Mouse (Mus musculus) limb, embryonic 13.5 days (tissue): ENCODE measurements around the gene Sbf2. TPM values are rescaled to one million over a fixed set of nuclear protein-coding genes. Genes with fewer than 3 reads are reported as not detected.
"Not testable (repeated sequence)": the region's sequence is repeated elsewhere in the genome, so short reads cannot be mapped to it uniquely, and the experiment has no call there.

Experiments
- ATAC-seq: fragments of 200-750 bp; cut with Nextera tagmentation; 2 replicates; pipeline ENCODE4 v1.8.0; 2017; ENCODE audit warnings: low read depth, moderate number of reproducible peaks, moderate TSS enrichment; ENCODE audit not compliant: low FRiP score
- H3K27ac ChIP-seq: fragments of 300-500 bp; sonication (generic); 2 replicates; pipeline ENCODE4 v1.5.1; 2015; ENCODE audit warnings: inconsistent platforms, mild to moderate bottlenecking, moderate library complexity
- H3K27me3 ChIP-seq: fragments of 300-500 bp; sonication (generic); 2 replicates; pipeline ENCODE4 v1.6.1; 2015; ENCODE audit warnings: mild to moderate bottlenecking, inconsistent platforms
- H3K36me3 ChIP-seq: fragments of 300-500 bp; sonication (generic); 2 replicates; pipeline ENCODE4 v1.6.1; 2015; ENCODE audit warnings: inconsistent platforms, mild to moderate bottlenecking, moderate library complexity
- H3K4me1 ChIP-seq: fragments of 300-500 bp; sonication (generic); 2 replicates; pipeline ENCODE4 v1.6.1; 2015; ENCODE audit warnings: inconsistent platforms
- H3K4me2 ChIP-seq: fragments of 300-500 bp; sonication (generic); replicated peaks from 2 replicates; pipeline ENCODE4 v1.6.1; 2015; ENCODE audit warnings: inconsistent platforms, mild to moderate bottlenecking, moderate library complexity
- H3K4me3 ChIP-seq: fragments of 300-500 bp; sonication (generic); 2 replicates; pipeline ENCODE4 v1.5.1; 2015; ENCODE audit warnings: moderate library complexity, mild to moderate bottlenecking, inconsistent platforms
- H3K9ac ChIP-seq: fragments of 300-500 bp; sonication (generic); 2 replicates; pipeline ENCODE4 v1.6.1; 2015; ENCODE audit warnings: mild to moderate bottlenecking, inconsistent platforms
- H3K9me3 ChIP-seq: fragments of 300-500 bp; sonication (generic); 2 replicates; pipeline ENCODE4 v1.6.1; 2016; ENCODE audit warnings: inconsistent platforms
- WGBS: fragments of 180-500 bp; shearing (Covaris S2); methylation state at CpG from one replicate; pipeline ENCODE4 v1.1.7; 2015; 5-methylcytosine and 5-hydroxymethylcytosine counted together
- polyA plus RNA-seq: library from polyadenylated mRNA; unstranded; fragments of >200 nt; fragmentation: Nextera tagmentation; extraction: Ambion mirVana; gene quantifications from 2 replicates; pipeline ENCODE4 v1.2.1, GENCODE M21; 2015

The Sbf2 gene
- polyA plus RNA-seq, 1 experiment from 2014 or later, result 30.9 TPM

- no peak for ATAC-seq
- no peak overlapping the region for H3K27ac ChIP-seq
- no peak overlapping the region for H3K9ac ChIP-seq
- H3K4me1 ChIP-seq, result no peaks in the 10 kb centered on the region
- H3K4me2 ChIP-seq, result no peak overlapping the region
- H3K9me3 ChIP-seq, result peaks cover 3% of the 10 kb centered on the region; the same call in 1 of the 2 replicates
- no peak overlapping the region for H3K4me3 ChIP-seq
- H3K36me3 ChIP-seq, result no peaks in the 10 kb centered on the region
- no peaks in the 10 kb centered on the region for H3K27me3 ChIP-seq
- WGBS, result 81% methylated on average over 4 of the region's 4 CpGs
Measured at GRCm38 (mm10) chr7:110605476-110605875, 9.2 kb downstream of the Sbf2 start.

- Histone ChIP-seq H3K4me2 (no peak overlapping the region), H3K9me3 (peaks cover 3% of the 10 kb centered on the region; the same call in 1 of the 2 replicates), H3K4me1 (no peaks in the 10 kb centered on the region), H3K9ac (no peak overlapping the region), H3K36me3 (peaks cover 7% of the 10 kb centered on the region), H3K27ac (no peak overlapping the region), H3K27me3 (no peaks in the 10 kb centered on the region), H3K4me3 (no peak overlapping the region)
- WGBS, result 90% methylated on average over 1 of the region's 1 CpGs
- no peak for ATAC-seq
Measured at GRCm38 (mm10) chr7:110597141-110597540, 17.6 kb downstream of the Sbf2 start.

- 87% methylated on average over 3 of the region's 3 CpGs for WGBS
Measured at GRCm38 (mm10) chr7:110593991-110594390, 20.7 kb downstream of the Sbf2 start.

GRCm38 (mm10) chr7:110587721-110588120 lies 27.0 kb downstream of the Sbf2 start:
- H3K27me3 ChIP-seq, result no peaks in the 10 kb centered on the region
- no peak overlapping the region for H3K4me3 ChIP-seq
- no peaks in the 10 kb centered on the region; the same call in 1 of the 2 replicates for H3K36me3 ChIP-seq
- no peaks in the 10 kb centered on the region for H3K9me3 ChIP-seq
- H3K4me2 ChIP-seq, result no peak overlapping the region
- no peak for ATAC-seq
- WGBS, result 84% methylated on average over 1 of the region's 1 CpGs
- peaks cover 8% of the 10 kb centered on the region for H3K4me1 ChIP-seq
- no peak overlapping the region for H3K9ac ChIP-seq
- no peak overlapping the region for H3K27ac ChIP-seq

More at GRCm38 (mm10) chr7:110593991-110594390, 20.7 kb downstream of the Sbf2 start:
- ATAC-seq, H3K4me1 ChIP-seq, H3K9me3 ChIP-seq, H3K36me3 ChIP-seq, H3K4me2 ChIP-seq, H3K4me3 ChIP-seq, H3K9ac ChIP-seq, H3K27me3 ChIP-seq, H3K27ac ChIP-seq: not testable (repeated sequence)

- no peak overlapping the region for H3K4me2 ChIP-seq
- no peaks in the 10 kb centered on the region for H3K9me3 ChIP-seq
- no peak overlapping the region for H3K4me3 ChIP-seq
- no peak for ATAC-seq
- no peaks in the 10 kb centered on the region; the same call in 1 of the 2 replicates for H3K36me3 ChIP-seq
- 75% methylated on average over 2 of the region's 2 CpGs for WGBS
- no peak overlapping the region for H3K9ac ChIP-seq
- no peaks in the 10 kb centered on the region for H3K27me3 ChIP-seq
- no peak overlapping the region for H3K27ac ChIP-seq
- peaks cover 8% of the 10 kb centered on the region for H3K4me1 ChIP-seq
Measured at GRCm38 (mm10) chr7:110585250-110585649, 29.5 kb downstream of the Sbf2 start.

- ATAC-seq, result no peak
- Histone ChIP-seq H3K9me3 (no peaks in the 10 kb centered on the region), H3K4me3 (no peak overlapping the region), H3K27me3 (no peaks in the 10 kb centered on the region), H3K36me3 (no peaks in the 10 kb centered on the region; the same call in 1 of the 2 replicates), H3K27ac (no peak overlapping the region), H3K4me1 (peaks cover 8% of the 10 kb centered on the region), H3K4me2 (no peak overlapping the region), H3K9ac (no peak overlapping the region)
- 61% methylated on average over 2 of the region's 2 CpGs for WGBS
Measured at GRCm38 (mm10) chr7:110584159-110584558, 30.6 kb downstream of the Sbf2 start.

GRCm38 (mm10) chr7:110583705-110584104 lies 31.0 kb downstream of the Sbf2 start:
- no peak for ATAC-seq
- Histone ChIP-seq H3K4me2 (no peak overlapping the region), H3K36me3 (no peaks in the 10 kb centered on the region; the same call in 1 of the 2 replicates), H3K4me1 (peaks cover 8% of the 10 kb centered on the region), H3K27ac (no peak overlapping the region), H3K9me3 (no peaks in the 10 kb centered on the region), H3K27me3 (no peaks in the 10 kb centered on the region), H3K4me3 (no peak overlapping the region), H3K9ac (no peak overlapping the region)
- 85% methylated on average over 3 of the region's 3 CpGs for WGBS

- Histone ChIP-seq H3K9me3 (no peaks in the 10 kb centered on the region), H3K27me3 (no peaks in the 10 kb centered on the region), H3K4me2 (no peak overlapping the region), H3K36me3 (peaks cover 6% of the 10 kb centered on the region; the same call in 1 of the 2 replicates), H3K9ac (no peak overlapping the region), H3K4me1 (no peaks in the 10 kb centered on the region), H3K4me3 (no peak overlapping the region), H3K27ac (no peak overlapping the region)
- WGBS, result 82% methylated on average over 4 of the region's 4 CpGs
- ATAC-seq, result no peak
Measured at GRCm38 (mm10) chr7:110565815-110566549, 48.7 kb downstream of the Sbf2 start.

- no peak overlapping the region for H3K27ac ChIP-seq
- H3K36me3 ChIP-seq, result peaks cover 8% of the 10 kb centered on the region
- peaks cover 6% of the 10 kb centered on the region for H3K4me1 ChIP-seq
- H3K27me3 ChIP-seq, result no peaks in the 10 kb centered on the region
- H3K4me2 ChIP-seq, result no peak overlapping the region
- no peak overlapping the region for H3K9ac ChIP-seq
- H3K9me3 ChIP-seq, result no peaks in the 10 kb centered on the region
- no peak for ATAC-seq
- WGBS, result 91% methylated on average over 1 of the region's 1 CpGs
- no peak overlapping the region for H3K4me3 ChIP-seq
Measured at GRCm38 (mm10) chr7:110561647-110562046, 53.1 kb downstream of the Sbf2 start.

GRCm38 (mm10) chr7:110557001-110557400 lies 57.7 kb downstream of the Sbf2 start:
- no peak for ATAC-seq
- H3K27ac ChIP-seq, result no peak overlapping the region
- H3K36me3 ChIP-seq, result peaks cover 8% of the 10 kb centered on the region
- H3K4me2 ChIP-seq, result no peak overlapping the region
- H3K4me1 ChIP-seq, result peaks cover 6% of the 10 kb centered on the region
- H3K9ac ChIP-seq, result no peak overlapping the region
- no peaks in the 10 kb centered on the region for H3K9me3 ChIP-seq
- no peaks in the 10 kb centered on the region for H3K27me3 ChIP-seq
- no peak overlapping the region for H3K4me3 ChIP-seq

GRCm38 (mm10) chr7:110556221-110556620 lies 58.5 kb downstream of the Sbf2 start:
- no peak overlapping the region for H3K4me3 ChIP-seq
- no peak overlapping the region for H3K27ac ChIP-seq
- ATAC-seq, result no peak
- no peak overlapping the region for H3K4me2 ChIP-seq
- H3K9ac ChIP-seq, result no peak overlapping the region
- H3K36me3 ChIP-seq, result peaks cover 8% of the 10 kb centered on the region
- no peaks in the 10 kb centered on the region for H3K27me3 ChIP-seq
- H3K4me1 ChIP-seq, result peaks cover 6% of the 10 kb centered on the region
- no peaks in the 10 kb centered on the region for H3K9me3 ChIP-seq

- no peak for ATAC-seq
- Histone ChIP-seq H3K9ac (no peak overlapping the region), H3K4me3 (no peak overlapping the region), H3K4me1 (peaks cover 6% of the 10 kb centered on the region), H3K27ac (no peak overlapping the region), H3K36me3 (peaks cover 8% of the 10 kb centered on the region), H3K27me3 (no peaks in the 10 kb centered on the region), H3K9me3 (no peaks in the 10 kb centered on the region), H3K4me2 (no peak overlapping the region)
- WGBS, result 88% methylated on average over 1 of the region's 1 CpGs
Measured at GRCm38 (mm10) chr7:110555260-110555659, 59.5 kb downstream of the Sbf2 start.

- Histone ChIP-seq H3K4me2 (no peak overlapping the region), H3K9ac (no peak overlapping the region), H3K27ac (no peak overlapping the region), H3K36me3 (no peaks in the 10 kb centered on the region), H3K4me3 (no peak overlapping the region), H3K4me1 (no peaks in the 10 kb centered on the region), H3K9me3 (no peaks in the 10 kb centered on the region), H3K27me3 (no peaks in the 10 kb centered on the region)
- 80% methylated on average over 1 of the region's 1 CpGs for WGBS
- no peak for ATAC-seq
Measured at GRCm38 (mm10) chr7:110548268-110548667, 66.5 kb downstream of the Sbf2 start.
